Mouse (Mus musculus): ENCODE measurements at regions not wholly inside any gene's neighbourhood (a gene's known extent, or its start where the extent isn't known, plus 50 kb on each side); places are given as distances from the start of the nearest gene placed in this dataset.

DNA sequence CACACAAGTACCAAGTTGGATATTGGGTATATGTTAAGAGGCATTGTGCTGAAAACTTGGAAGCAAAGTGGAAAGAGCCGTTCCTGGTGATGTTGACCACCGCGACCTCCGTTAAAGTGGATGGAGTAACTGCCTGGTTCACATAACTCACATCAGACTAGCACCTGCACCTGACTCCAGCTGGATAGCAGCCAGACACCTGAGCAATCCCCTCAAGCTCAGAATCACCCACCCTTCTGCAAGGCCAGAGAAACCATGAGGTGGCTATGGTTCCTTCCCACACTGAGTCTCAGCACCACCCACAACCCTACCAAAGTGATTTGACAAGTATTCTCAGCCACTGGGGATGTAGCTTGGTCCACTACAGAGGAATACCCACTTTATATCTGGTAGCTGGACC, 54.6 kb upstream of the Hephl1 start:
- WGBS, result 90% methylated on average over 4 of the region's 4 CpGs
- H3K9ac ChIP-seq (ENCODE audit: low read depth, low read length), result no peak overlapping the region
- intact Hi-C loops (cut with DNase I), result no loop called here
- no peaks in the 10 kb centered on the region for H3K4me1 ChIP-seq (ENCODE audit: control insufficient read depth, insufficient read depth, low read length)
- no peak overlapping the region for H3K4me3 ChIP-seq
- H3K27me3 ChIP-seq (ENCODE audit: control insufficient read depth, insufficient read depth, low read length), result no peaks in the 10 kb centered on the region
- no peaks in the 10 kb centered on the region for H3K36me3 ChIP-seq (ENCODE audit: control insufficient read depth, insufficient read depth, low read length)
- TF ChIP-seq CTCF (IDR thresholded peaks at IDR 0.05), result no peak
- no peak for TF ChIP-seq EP300 (IDR thresholded peaks at IDR 0.05; ENCODE audit: insufficient read depth, low read depth, low read length)
- no peak for TF ChIP-seq POLR2A (IDR thresholded peaks at IDR 0.05; ENCODE audit: insufficient read depth, low read depth, low read length)
- no peak overlapping the region for H3K27ac ChIP-seq
- no peak for DNase-seq
- H3K79me2 ChIP-seq (replicated peaks; ENCODE audit: control insufficient read depth, insufficient read depth, low read length), result no peaks in the 10 kb centered on the region

Measured in heart, adult 2 months (tissue).